Mouse (Mus musculus): ENCODE measurements at regions not wholly inside any gene's neighbourhood (a gene's known extent, or its start where the extent isn't known, plus 50 kb on each side); places are given as distances from the start of the nearest gene placed in this dataset.

- DNase-seq = peak; percentile 27
Measured at GRCm38 (mm10) chr14:24957392-24957791, 470.5 kb downstream of the Rps24 start.

GRCm38 (mm10) chr14:24958821-24959220 lies 471.9 kb downstream of the Rps24 start:
- DNase-seq = no peak

- no peak for DNase-seq
Measured at GRCm38 (mm10) chr14:24959401-24959800, 472.5 kb downstream of the Rps24 start.

- DNase-seq = no peak
Measured at GRCm38 (mm10) chr14:24960082-24960482, 473.2 kb downstream of the Rps24 start.

- DNase-seq = no peak
Measured at GRCm38 (mm10) chr14:24960875-24961274, 473.9 kb downstream of the Rps24 start.

- no peak for DNase-seq
Measured at GRCm38 (mm10) chr14:24961721-24962120, 474.8 kb downstream of the Rps24 start.

GRCm38 (mm10) chr14:24969584-24969983 lies 482.7 kb downstream of the Rps24 start:
- DNase-seq = no peak

- no peak for DNase-seq
Measured at GRCm38 (mm10) chr14:24972357-24972756, 485.4 kb downstream of the Rps24 start.

- no peak for DNase-seq
Measured at GRCm38 (mm10) chr14:24973039-24973438, 485.9 kb upstream of the Zmiz1 start.

GRCm38 (mm10) chr14:24973591-24973990 lies 485.4 kb upstream of the Zmiz1 start:
- DNase-seq = no peak

GRCm38 (mm10) chr14:24982489-24982888 lies 476.5 kb upstream of the Zmiz1 start:
- DNase-seq = no peak

GRCm38 (mm10) chr14:24983279-24983678 lies 475.7 kb upstream of the Zmiz1 start:
- DNase-seq = peak; percentile 44

GRCm38 (mm10) chr14:24985806-24986359 lies 473.1 kb upstream of the Zmiz1 start:
- DNase-seq = no peak

GRCm38 (mm10) chr14:24986404-24986803 lies 472.6 kb upstream of the Zmiz1 start:
- no peak for DNase-seq

GRCm38 (mm10) chr14:24993751-24994658 lies 465.0 kb upstream of the Zmiz1 start:
- DNase-seq = peak; percentile 47

- no peak for DNase-seq
Measured at GRCm38 (mm10) chr14:24995226-24995625, 463.8 kb upstream of the Zmiz1 start.

GRCm38 (mm10) chr14:24997786-24998509 lies 461.0 kb upstream of the Zmiz1 start:
- peak; percentile 33 for DNase-seq

GRCm38 (mm10) chr14:24999008-24999572 lies 459.9 kb upstream of the Zmiz1 start:
- DNase-seq = no peak

- DNase-seq = no peak
Measured at GRCm38 (mm10) chr14:25005241-25005946, 453.6 kb upstream of the Zmiz1 start.

GRCm38 (mm10) chr14:25011926-25012325 lies 447.1 kb upstream of the Zmiz1 start:
- peak; percentile 49 for DNase-seq

GRCm38 (mm10) chr14:25015288-25016238 lies 443.4 kb upstream of the Zmiz1 start:
- peak; percentile 78 for DNase-seq

All from retina, postnatal 1 day (tissue).